Mouse (Mus musculus) CH12.LX (cell line): ENCODE results near the gene Trpv4. TPM values are rescaled to one million over a fixed set of nuclear protein-coding genes. Genes with fewer than 3 reads are reported as not detected.

Experiments used
- DNase-seq: peaks from one replicate; pipeline ENCODE4 v3.0.0-alpha.2; 2013; ENCODE audit errors: extremely low read depth
- H3K27ac ChIP-seq: 2 replicates; pipeline ENCODE4 v1.5.1; 2012; ENCODE audit warnings: low read depth, mild to moderate bottlenecking, control low read depth, moderate library complexity; ENCODE audit not compliant: insufficient read depth
- H3K27me3 ChIP-seq: replicated peaks from 2 replicates; pipeline ENCODE3; 2012; ENCODE audit warnings: inconsistent platforms
- H3K36me3 ChIP-seq, 2 experiments: replicated peaks in 1 of 2; 2 replicates each; pipeline versions ENCODE3 to v1.6.1; 2012; ENCODE audit warnings: inconsistent platforms in 1 of 2, low read length in 1 of 2, mild to moderate bottlenecking in 1 of 2, mixed read lengths in 1 of 2, moderate library complexity in 1 of 2; ENCODE audit not compliant: control insufficient read depth in 1 of 2, insufficient read depth in 1 of 2
- H3K4me1 ChIP-seq, 2 experiments: 2 replicates each; pipeline ENCODE4 v1.6.1; 2012; ENCODE audit warnings: inconsistent platforms in 1 of 2, moderate library complexity in 1 of 2; ENCODE audit not compliant: insufficient read depth in 2 of 2, control insufficient read depth in 1 of 2
- H3K4me2 ChIP-seq: 2 replicates; pipeline ENCODE4 v1.6.1; 2012; ENCODE audit warnings: low read depth, mild to moderate bottlenecking, control low read depth; ENCODE audit not compliant: poor library complexity, insufficient read depth, severe bottlenecking
- H3K4me3 ChIP-seq, 3 experiments: fragments of 150-350 bp in 1 of 3; sonication (generic) in 1 of 3; replicated peaks in 1 of 3; 2 replicates each; pipeline versions ENCODE3 to v1.5.1; 2011 to 2012; ENCODE audit warnings: low read depth in 2 of 3, low read length in 2 of 3, mild to moderate bottlenecking in 2 of 3, moderate library complexity in 2 of 3, control low read depth in 1 of 3, improper control_type of control experiment in 1 of 3, inconsistent platforms in 1 of 3, mixed read lengths in 1 of 3; ENCODE audit not compliant: poor library complexity in 1 of 3
- H3K79me2 ChIP-seq: replicated peaks from 2 replicates; pipeline ENCODE4 v1.6.1; 2012; ENCODE audit warnings: mild to moderate bottlenecking, moderate library complexity; ENCODE audit not compliant: control insufficient read depth, poor library complexity, insufficient read depth, severe bottlenecking; ENCODE audit errors: extremely low read depth
- H3K9ac ChIP-seq: 2 replicates; pipeline ENCODE4 v1.6.1; 2012; ENCODE audit warnings: low read depth, mild to moderate bottlenecking, control low read depth, moderate library complexity; ENCODE audit not compliant: insufficient read depth
- H3K9me3 ChIP-seq: replicated peaks from 2 replicates; pipeline ENCODE3; 2012; ENCODE audit warnings: low read length, inconsistent platforms, mixed read lengths
- BHLHE40 ChIP-seq: IDR thresholded peaks from 2 replicates; pipeline ENCODE4 v1.6.1; 2011; ENCODE audit warnings: mild to moderate bottlenecking, low read depth, low read length, improper control_type of control experiment
- CHD1 ChIP-seq: IDR thresholded peaks from 2 replicates; pipeline ENCODE4 v1.6.1; 2012; ENCODE audit warnings: low read depth, low read length, improper control_type of control experiment, inconsistent platforms
- CHD2 ChIP-seq: IDR thresholded peaks from 2 replicates; pipeline ENCODE4 v1.6.1; 2011; ENCODE audit warnings: low read length, improper control_type of control experiment
- CTCF ChIP-seq, 2 experiments: IDR thresholded peaks in 1 of 2; conservative IDR thresholded peaks in 1 of 2; 2 replicates each; pipeline ENCODE4 v1.5.1; 2011 to 2012; ENCODE audit warnings: low read depth in 2 of 2, low read length in 2 of 2, improper control_type of control experiment in 1 of 2, inconsistent platforms in 1 of 2, mild to moderate bottlenecking in 1 of 2, moderate library complexity in 1 of 2
- E2F4 ChIP-seq: IDR thresholded peaks from 2 replicates; pipeline ENCODE4 v1.6.1; 2011; ENCODE audit warnings: low read depth, low read length, improper control_type of control experiment; ENCODE audit not compliant: insufficient replicate concordance
- EP300 ChIP-seq: IDR thresholded peaks from 2 replicates; pipeline ENCODE4 v1.6.1; 2011; ENCODE audit warnings: low read length, improper control_type of control experiment
- ETS1 ChIP-seq: conservative IDR thresholded peaks from 2 replicates; pipeline ENCODE4 v1.6.1; 2012; ENCODE audit warnings: low read depth, mild to moderate bottlenecking, inconsistent platforms, low read length, improper control_type of control experiment, moderate library complexity
- GABPA ChIP-seq: IDR thresholded peaks from 2 replicates; pipeline ENCODE4 v1.6.1; 2012; ENCODE audit warnings: low read depth, low read length, improper control_type of control experiment, inconsistent platforms; ENCODE audit not compliant: insufficient replicate concordance
- HCFC1 ChIP-seq: IDR thresholded peaks from 2 replicates; pipeline ENCODE4 v1.6.1; 2012; ENCODE audit warnings: low read depth, mild to moderate bottlenecking, inconsistent platforms, low read length, improper control_type of control experiment
- JUN ChIP-seq: IDR thresholded peaks from 2 replicates; pipeline ENCODE4 v1.6.1; 2011; ENCODE audit warnings: low read depth, mild to moderate bottlenecking, low read length, improper control_type of control experiment, moderate library complexity; ENCODE audit not compliant: insufficient read depth
- JUND ChIP-seq: conservative IDR thresholded peaks from 2 replicates; pipeline ENCODE4 v1.6.1; 2011; ENCODE audit warnings: low read depth, low read length, improper control_type of control experiment
- MAFK ChIP-seq: IDR thresholded peaks from 2 replicates; pipeline ENCODE4 v1.6.1; 2011; ENCODE audit warnings: low read length, improper control_type of control experiment; ENCODE audit not compliant: insufficient replicate concordance
- MAZ ChIP-seq: IDR thresholded peaks from 2 replicates; pipeline ENCODE4 v1.6.1; 2012; ENCODE audit warnings: low read depth, mild to moderate bottlenecking, inconsistent platforms, low read length, improper control_type of control experiment, moderate library complexity
- MEF2A ChIP-seq: IDR thresholded peaks from 2 replicates; pipeline ENCODE4 v1.6.1; 2014; ENCODE audit warnings: low read depth, mild to moderate bottlenecking, inconsistent platforms, low read length, improper control_type of control experiment, borderline replicate concordance
- MXI1 ChIP-seq: IDR thresholded peaks from 2 replicates; pipeline ENCODE4 v1.6.1; 2011; ENCODE audit warnings: mild to moderate bottlenecking, low read depth, low read length, improper control_type of control experiment
- MYC ChIP-seq: IDR thresholded peaks from 2 replicates; pipeline ENCODE4 v1.6.1; 2011; ENCODE audit warnings: low read depth, mild to moderate bottlenecking, improper control_type of control experiment, low read length
- NELFE ChIP-seq: IDR thresholded peaks from 2 replicates; pipeline ENCODE4 v1.6.1; 2011; ENCODE audit warnings: low read depth, low read length, improper control_type of control experiment
- PAX5 ChIP-seq: IDR thresholded peaks from 2 replicates; pipeline ENCODE4 v1.6.1; 2012; ENCODE audit warnings: low read length, inconsistent platforms, mixed read lengths
- POLR2A ChIP-seq: IDR thresholded peaks from 2 replicates; pipeline ENCODE4 v1.6.1; 2011; ENCODE audit warnings: low read depth, mild to moderate bottlenecking, improper control_type of control experiment, low read length
- POLR2AphosphoS2 ChIP-seq: IDR thresholded peaks from 2 replicates; pipeline ENCODE4 v1.6.1; 2011; ENCODE audit warnings: low read depth, low read length, improper control_type of control experiment
- RCOR1 ChIP-seq: conservative IDR thresholded peaks from 2 replicates; pipeline ENCODE4 v1.6.1; 2012; ENCODE audit warnings: low read depth, mild to moderate bottlenecking, inconsistent platforms, low read length, improper control_type of control experiment
- SIN3A ChIP-seq: IDR thresholded peaks from 2 replicates; pipeline ENCODE4 v1.6.1; 2012; ENCODE audit warnings: low read length, improper control_type of control experiment, inconsistent platforms
- SMC3 ChIP-seq: IDR thresholded peaks from 2 replicates; pipeline ENCODE4 v1.6.1; 2011; ENCODE audit warnings: low read depth, low read length, improper control_type of control experiment
- TBP ChIP-seq: conservative IDR thresholded peaks from 2 replicates; pipeline ENCODE4 v1.6.1; 2011; ENCODE audit warnings: low read depth, low read length, improper control_type of control experiment
- UBTF ChIP-seq: IDR thresholded peaks from 2 replicates; pipeline ENCODE4 v1.6.1; 2012; ENCODE audit warnings: low read depth, mild to moderate bottlenecking, inconsistent platforms, low read length, improper control_type of control experiment, moderate library complexity
- USF1 ChIP-seq: IDR thresholded peaks from 2 replicates; pipeline ENCODE4 v1.6.1; 2014; ENCODE audit warnings: low read depth, mild to moderate bottlenecking, inconsistent platforms, low read length, improper control_type of control experiment
- ZMIZ1 ChIP-seq: IDR thresholded peaks from 2 replicates; pipeline ENCODE4 v1.6.1; 2012; ENCODE audit warnings: low read depth, mild to moderate bottlenecking, inconsistent platforms, low read length, improper control_type of control experiment
- dilution Hi-C: fragments of 300-500 bp; cut with MboI; formaldehyde crosslinking; loops from 2 replicates; pipeline ENCODE4 v1.14.3; 2020; ENCODE audit warnings: low sequenced_read_pairs; ENCODE audit not compliant: extremely low pct_unique_long_range_greater_than_20kb, extremely low pct_ligation_motif_present
- in situ Hi-C: fragments of 300-500 bp; cut with MboI; formaldehyde crosslinking; loops from 3 replicates; pipeline ENCODE4 v1.14.3; 2019; ENCODE audit warnings: low sequenced_read_pairs, low pct_ligation_motif_present, low pct_unique_long_range_greater_than_20kb, mixed read lengths
- polyA plus RNA-seq: library from polyadenylated mRNA; unstranded; fragments of >175 nt; gene quantifications from 2 replicates; pipeline ENCODE4 v1.2.1, GENCODE M21; 2012; ENCODE audit warnings: low read depth; ENCODE audit not compliant: insufficient read length
- total RNA-seq, 2 experiments: library from RNA; depleted of rRNA; stranded (reverse); fragments of 300-350 nt in 1 of 2; fragments of >200 nt in 1 of 2; gene quantifications; 2 replicates each; pipeline ENCODE4 v1.2.3; 2012 to 2014

Trpv4 gene
- total and polyA plus RNA-seq, 3 experiments, result 0.24 TPM; not detected in 2

DNA sequence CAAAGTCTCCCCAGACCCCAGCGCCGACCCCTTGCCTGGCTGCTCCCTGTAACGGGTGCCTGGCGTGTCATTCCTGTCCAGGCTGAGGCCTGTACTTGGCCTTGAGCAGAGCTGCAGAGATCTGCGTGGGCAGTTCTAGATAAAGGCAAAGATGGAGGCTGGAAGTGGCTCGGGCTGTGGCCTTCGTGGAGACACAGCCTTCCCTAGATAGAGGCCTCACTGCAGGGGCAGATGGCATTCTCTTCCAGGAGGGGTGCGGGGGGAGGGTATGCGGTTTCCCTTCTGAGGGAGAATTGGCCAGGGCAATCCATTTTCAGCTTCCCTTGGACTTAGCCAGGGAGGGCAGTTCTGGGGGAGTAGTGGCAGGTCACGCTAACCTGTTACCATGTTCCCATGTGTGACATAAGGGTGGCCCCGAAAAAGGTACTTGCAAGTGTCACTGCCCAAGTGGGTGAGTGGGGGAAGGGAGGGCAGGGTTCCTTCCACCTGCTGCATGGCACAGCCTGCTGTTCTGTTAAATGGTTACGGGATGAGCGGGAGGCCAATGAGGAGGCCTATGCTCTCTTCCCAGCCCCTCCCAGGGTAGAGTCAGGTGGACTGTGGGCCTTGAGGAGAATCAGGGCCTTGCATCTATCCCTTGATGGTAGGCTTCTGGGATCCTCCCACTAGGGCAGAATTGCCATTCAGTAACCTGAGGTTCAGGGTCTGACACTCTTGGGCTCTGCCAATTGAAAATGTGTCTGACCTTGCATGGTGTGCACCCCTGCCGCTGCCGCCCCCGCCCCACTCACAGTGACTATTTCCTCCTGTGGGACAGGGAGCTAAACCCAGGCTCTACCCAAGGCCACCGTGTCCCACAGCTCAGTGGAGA lies 67.9 kb downstream of the Trpv4 start:
- no peak overlapping the region for H3K9ac ChIP-seq
- no peak overlapping the region for H3K27ac ChIP-seq
- dilution Hi-C loops, result no loop called here
- no peaks in the 10 kb centered on the region for H3K79me2 ChIP-seq
- no peak overlapping the region for H3K4me2 ChIP-seq
- peaks cover 48% of the 10 kb centered on the region for H3K27me3 ChIP-seq
- in situ Hi-C loops, result no loop called here
- H3K9me3 ChIP-seq, result no peaks in the 10 kb centered on the region
- TF ChIP-seq JUN (no peak), MEF2A (no peak), POLR2A (no peak), MYC (no peak), SMC3 (no peak), MAZ (no peak), PAX5 (no peak), ZMIZ1 (no peak), CHD2 (no peak), TBP (no peak), CHD1 (no peak), ETS1 (no peak), MAFK (no peak), EP300 (no peak), JUND (no peak), USF1 (no peak), E2F4 (no peak), MXI1 (no peak), NELFE (no peak), RCOR1 (no peak)
- H3K4me3 ChIP-seq, result no peak overlapping the region
- DNase-seq, result no peak
- peaks cover 18 to 40% of the 10 kb centered on the region in 2 experiments for H3K4me1 ChIP-seq
- no peaks in the 10 kb centered on the region for H3K36me3 ChIP-seq

DNA sequence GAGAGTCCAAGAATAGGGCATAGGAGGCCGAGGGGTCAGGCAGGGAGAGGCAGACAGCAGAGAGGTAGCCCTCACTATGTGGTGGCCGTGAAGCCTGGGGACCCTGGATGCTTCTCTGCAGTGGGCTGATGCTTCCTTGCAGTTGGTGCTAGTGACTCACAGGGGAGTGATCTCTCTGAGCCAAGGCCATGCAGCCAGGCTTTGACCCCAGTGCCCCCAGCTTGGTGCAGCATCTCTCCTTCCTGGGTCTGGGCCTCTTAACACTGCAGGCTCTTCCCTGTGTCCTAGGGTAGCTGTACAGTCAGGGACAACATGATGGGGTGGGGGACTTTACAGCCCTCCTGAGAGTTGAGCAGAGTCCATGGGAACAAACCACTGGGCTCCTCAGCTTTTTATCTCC lies 68.8 kb downstream of the Trpv4 start:
- no peaks in the 10 kb centered on the region for H3K79me2 ChIP-seq
- no peak for DNase-seq
- H3K9me3 ChIP-seq, result no peaks in the 10 kb centered on the region
- no peak overlapping the region for H3K27ac ChIP-seq
- TF ChIP-seq CHD1 (no peak), GABPA (no peak), BHLHE40 (no peak), JUN (no peak), SIN3A (no peak), CHD2 (no peak), MEF2A (no peak), ZMIZ1 (no peak), PAX5 (no peak), POLR2AphosphoS2 (no peak), E2F4 (no peak), POLR2A (no peak), UBTF (no peak), NELFE (no peak), HCFC1 (no peak), USF1 (no peak), CTCF (conservative IDR thresholded peaks at IDR 0.05 in 1 of 2, IDR thresholded peaks at IDR 0.05 in 1 of 2; ENCODE audit: low read depth in 2 of 2, low read length in 2 of 2) (no peak)
- dilution Hi-C loops (no loop called here), in situ Hi-C loops (no loop called here)
- H3K4me2 ChIP-seq, result no peak overlapping the region
- peaks cover 11 to 32% of the 10 kb centered on the region in 2 experiments for H3K4me1 ChIP-seq
- H3K9ac ChIP-seq, result no peak overlapping the region
- peaks cover 56% of the 10 kb centered on the region for H3K27me3 ChIP-seq
- H3K36me3 ChIP-seq, result no peaks in the 10 kb centered on the region
- H3K4me3 ChIP-seq, result no peak overlapping the region
